Mouse (Mus musculus) C2C12 (cell line): ENCODE data around the gene Cyp4v3. TPM values are rescaled to one million over a fixed set of nuclear protein-coding genes. Genes with fewer than 3 reads are reported as not detected.

Experiments
- H3K27me3 ChIP-seq: one replicate; pipeline ENCODE4 v1.6.1; 2011; ENCODE audit not compliant: control insufficient read depth, insufficient read depth, insufficient read length
- H3K36me3 ChIP-seq: one replicate; pipeline ENCODE4 v1.6.1; 2011; ENCODE audit not compliant: control insufficient read depth, insufficient read depth
- H3K4me3 ChIP-seq: one replicate; pipeline ENCODE4 v1.5.1; 2011; ENCODE audit warnings: mild to moderate bottlenecking, control low read depth; ENCODE audit not compliant: poor library complexity, insufficient read depth, severe bottlenecking
- H3K79me2 ChIP-seq: one replicate; pipeline ENCODE4 v1.6.1; 2011; ENCODE audit not compliant: control insufficient read depth, insufficient read depth
- H3K79me3 ChIP-seq: one replicate; pipeline ENCODE4 v1.6.1; 2011; ENCODE audit warnings: low read depth, control low read depth
- H3ac ChIP-seq: one replicate; pipeline ENCODE3; 2011; ENCODE audit warnings: low read depth; ENCODE audit not compliant: control insufficient read depth, insufficient read length
- CEBPB ChIP-seq: IDR thresholded peaks from one replicate; pipeline ENCODE4 v1.6.1; 2011; ENCODE audit warnings: low read depth, mild to moderate bottlenecking, control low read depth, moderate library complexity
- CTCF ChIP-seq: IDR thresholded peaks from one replicate; pipeline ENCODE4 v1.5.1; 2011; ENCODE audit not compliant: control insufficient read depth, insufficient read depth, insufficient read length
- FOSL1 ChIP-seq: IDR thresholded peaks from one replicate; pipeline ENCODE4 v1.8.0; 2011; ENCODE audit warnings: mild to moderate bottlenecking, low read length; ENCODE audit not compliant: poor library complexity, insufficient read depth, severe bottlenecking
- MAX ChIP-seq: IDR thresholded peaks from one replicate; pipeline ENCODE4 v1.6.1; 2011; ENCODE audit warnings: mild to moderate bottlenecking, control low read depth
- MYOD1 ChIP-seq: IDR thresholded peaks from one replicate; pipeline ENCODE4 v1.6.1; 2011; ENCODE audit warnings: low read depth; ENCODE audit not compliant: control insufficient read depth, insufficient read length
- MYOG ChIP-seq: IDR thresholded peaks from one replicate; pipeline ENCODE4 v1.6.1; 2011; ENCODE audit not compliant: control insufficient read depth, insufficient read length; ENCODE audit errors: extremely low read depth
- USF1 ChIP-seq: IDR thresholded peaks from one replicate; pipeline ENCODE4 v1.6.1; 2011; ENCODE audit warnings: low read depth, mild to moderate bottlenecking, control low read depth, moderate library complexity
- polyA plus RNA-seq: library from polyadenylated mRNA; unstranded; fragments of >200 nt; fragmentation: generic; extraction: Trizol; gene quantifications from one replicate; pipeline ENCODE4 v1.2.1, GENCODE M21; 2012; ENCODE audit warnings: missing spikeins

Gene Cyp4v3
- polyA plus RNA-seq, 1 experiment, result 0.07 TPM

GRCm38 (mm10) chr8:45304354-45304753 lies 28.7 kb downstream of the Cyp4v3 start:
- no peak overlapping the region for H3ac ChIP-seq

DNA sequence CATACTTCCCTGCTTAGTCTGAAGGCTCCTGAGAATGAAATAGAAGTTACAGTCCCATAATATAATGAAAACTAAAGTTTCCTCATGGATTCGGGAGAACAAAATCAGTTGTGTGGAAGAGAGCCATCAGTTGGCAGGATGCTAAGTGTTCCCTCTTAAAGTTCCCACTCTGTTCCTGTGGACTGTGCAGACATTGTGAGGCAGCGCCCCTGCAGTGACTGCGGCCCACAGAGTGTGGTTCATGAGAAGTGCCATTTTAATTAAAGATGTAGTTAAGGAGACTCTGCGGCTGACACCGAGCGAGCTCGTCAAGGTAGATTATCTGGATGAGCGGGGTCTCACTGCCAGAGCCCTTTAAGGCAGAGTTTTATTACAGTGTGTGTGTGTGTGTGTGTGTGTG lies 30.6 kb downstream of the Cyp4v3 start:
- TF ChIP-seq MYOG (no peak), MAX (no peak), USF1 (no peak), CTCF (no peak), CEBPB (no peak), MYOD1 (no peak), FOSL1 (no peak)
- H3K36me3 ChIP-seq, result no peaks in the 10 kb centered on the region
- H3K79me3 ChIP-seq, result no peaks in the 10 kb centered on the region

More at GRCm38 (mm10) chr8:45304354-45304753, 28.7 kb downstream of the Cyp4v3 start:
- Histone ChIP-seq H3K79me3 (no peaks in the 10 kb centered on the region), H3K4me3 (no peak overlapping the region), H3K36me3 (no peaks in the 10 kb centered on the region), H3K27me3 (no peaks in the 10 kb centered on the region), H3K79me2 (no peaks in the 10 kb centered on the region)
- TF ChIP-seq MYOG (no peak), USF1 (no peak), CTCF (no peak), MAX (no peak), FOSL1 (no peak), CEBPB (no peak), MYOD1 (no peak)

GRCm38 (mm10) chr8:45295276-45295675 lies 37.7 kb downstream of the Cyp4v3 start:
- TF ChIP-seq CEBPB (no peak), FOSL1 (no peak), MYOG (no peak), MAX (no peak), MYOD1 (no peak), USF1 (no peak), CTCF (no peak)
- Histone ChIP-seq H3ac (no peak overlapping the region), H3K36me3 (no peaks in the 10 kb centered on the region), H3K4me3 (no peak overlapping the region), H3K27me3 (no peaks in the 10 kb centered on the region), H3K79me3 (no peaks in the 10 kb centered on the region), H3K79me2 (no peaks in the 10 kb centered on the region)

More for the DNA sequence above, 30.6 kb downstream of the Cyp4v3 start:
- no peak overlapping the region for H3ac ChIP-seq
- H3K79me2 ChIP-seq, result no peaks in the 10 kb centered on the region
- H3K4me3 ChIP-seq, result no peak overlapping the region
- no peaks in the 10 kb centered on the region for H3K27me3 ChIP-seq

DNA sequence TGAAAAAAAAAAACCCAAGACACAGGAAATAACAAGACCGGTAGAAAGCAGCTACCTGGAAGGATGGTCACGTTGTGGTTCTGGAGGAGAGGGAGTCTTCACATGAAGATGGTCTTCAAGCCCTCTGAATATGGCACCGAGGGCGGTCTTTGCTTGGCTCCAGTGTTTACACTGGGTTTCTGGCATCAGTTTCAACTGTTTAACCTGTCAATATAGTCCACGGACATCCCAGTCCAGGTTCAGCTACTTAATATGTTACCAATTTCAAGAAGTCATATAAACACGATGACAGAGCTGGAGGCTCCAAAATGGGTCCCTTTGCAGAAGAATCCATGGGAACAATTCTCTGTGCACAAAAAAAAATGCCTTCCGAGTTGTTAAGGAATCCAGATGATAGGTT lies 38.3 kb downstream of the Cyp4v3 start, which contains the start of gene Klkb1:
Gene Klkb1 (minus strand): TSS at position 173 of the 400 bp plus-strand sequence.
- TF ChIP-seq CEBPB (no peak), FOSL1 (no peak), USF1 (no peak), CTCF (no peak), MYOD1 (no peak), MAX (no peak), MYOG (no peak)
- Histone ChIP-seq H3ac (no peak within 1 kb of the TSS), H3K79me3 (no peaks in the 10 kb centered on the region), H3K4me3 (no peak within 1 kb of the TSS), H3K36me3 (no peaks in the 10 kb centered on the region), H3K79me2 (no peaks in the 10 kb centered on the region), H3K27me3 (no peaks in the 10 kb centered on the region)

- H3K27me3 ChIP-seq, result no peaks in the 10 kb centered on the region
- no peaks in the 10 kb centered on the region for H3K79me2 ChIP-seq
- no peaks in the 10 kb centered on the region for H3K79me3 ChIP-seq
- H3ac ChIP-seq, result no peak overlapping the region
- no peak overlapping the region for H3K4me3 ChIP-seq
- TF ChIP-seq MYOG, result no peak
- no peak for TF ChIP-seq MYOD1
- no peak for TF ChIP-seq CEBPB
- no peak for TF ChIP-seq MAX
- TF ChIP-seq FOSL1, result no peak
- no peak for TF ChIP-seq CTCF
- no peak for TF ChIP-seq USF1
- H3K36me3 ChIP-seq, result no peaks in the 10 kb centered on the region
Observed at GRCm38 (mm10) chr8:45291790-45292189, 41.2 kb downstream of the Cyp4v3 start.
